Mouse (Mus musculus): ENCODE data around the gene Card19. TPM values are rescaled to one million over a fixed set of nuclear protein-coding genes. Genes with fewer than 3 reads are reported as not detected.

The Card19 gene
- polyA plus RNA-seq, 1 experiment: 30.4 TPM

GRCm38 (mm10) chr13:49233792-49234572 is 18.1 kb upstream of the Card19 start:
- H3K4me3 ChIP-seq (ENCODE audit: insufficient read depth, low read length): no peak overlapping the region
- TF ChIP-seq CTCF (IDR thresholded peaks at IDR 0.05; ENCODE audit: borderline replicate concordance, insufficient read depth, low read length) (no peak), POLR2A (IDR thresholded peaks at IDR 0.05; ENCODE audit: low read depth, low read length) (no peak)
- no peak overlapping the region for H3K27ac ChIP-seq (ENCODE audit: insufficient read depth, low read length)
- no peaks in the 10 kb centered on the region for H3K4me1 ChIP-seq (ENCODE audit: control insufficient read depth, insufficient read depth, low read length)

- Histone ChIP-seq H3K4me3 (ENCODE audit: insufficient read depth, low read length) (no peak overlapping the region), H3K27ac (ENCODE audit: insufficient read depth, low read length) (no peak overlapping the region), H3K4me1 (ENCODE audit: control insufficient read depth, insufficient read depth, low read length) (no peaks in the 10 kb centered on the region)
- no peak for TF ChIP-seq CTCF (IDR thresholded peaks at IDR 0.05; ENCODE audit: borderline replicate concordance, insufficient read depth, low read length)
Observed at GRCm38 (mm10) chr13:49225633-49226032, 9.8 kb upstream of the Card19 start.

- Histone ChIP-seq H3K4me3 (ENCODE audit: insufficient read depth, low read length) (no peak overlapping the region), H3K27ac (ENCODE audit: insufficient read depth, low read length) (no peak overlapping the region), H3K4me1 (ENCODE audit: control insufficient read depth, insufficient read depth, low read length) (no peaks in the 10 kb centered on the region)
- no peak for TF ChIP-seq POLR2A (IDR thresholded peaks at IDR 0.05; ENCODE audit: low read depth, low read length)
- no peak for TF ChIP-seq CTCF (IDR thresholded peaks at IDR 0.05; ENCODE audit: borderline replicate concordance, insufficient read depth, low read length)
Observed at GRCm38 (mm10) chr13:49225159-49225558, 9.3 kb upstream of the Card19 start.

GRCm38 (mm10) chr13:49224729-49225128 is 8.9 kb upstream of the Card19 start:
- TF ChIP-seq CTCF (IDR thresholded peaks at IDR 0.05; ENCODE audit: borderline replicate concordance, insufficient read depth, low read length) (no peak), POLR2A (IDR thresholded peaks at IDR 0.05; ENCODE audit: low read depth, low read length) (no peak)
- no peaks in the 10 kb centered on the region for H3K4me1 ChIP-seq (ENCODE audit: control insufficient read depth, insufficient read depth, low read length)
- no peak overlapping the region for H3K4me3 ChIP-seq (ENCODE audit: insufficient read depth, low read length)
- no peak overlapping the region for H3K27ac ChIP-seq (ENCODE audit: insufficient read depth, low read length)

- H3K4me3 ChIP-seq (ENCODE audit: insufficient read depth, low read length): no peak overlapping the region
- H3K27ac ChIP-seq (ENCODE audit: insufficient read depth, low read length): no peak overlapping the region
- TF ChIP-seq CTCF (IDR thresholded peaks at IDR 0.05; ENCODE audit: borderline replicate concordance, insufficient read depth, low read length) (no peak), POLR2A (IDR thresholded peaks at IDR 0.05; ENCODE audit: low read depth, low read length) (no peak)
- no peaks in the 10 kb centered on the region for H3K4me1 ChIP-seq (ENCODE audit: control insufficient read depth, insufficient read depth, low read length)
Observed at GRCm38 (mm10) chr13:49224314-49224713, 8.5 kb upstream of the Card19 start.

GRCm38 (mm10) chr13:49220912-49221311 is 5.1 kb upstream of the Card19 start:
- TF ChIP-seq CTCF (IDR thresholded peaks at IDR 0.05; ENCODE audit: borderline replicate concordance, insufficient read depth, low read length) (no peak), POLR2A (IDR thresholded peaks at IDR 0.05; ENCODE audit: low read depth, low read length) (no peak)
- Histone ChIP-seq H3K4me1 (ENCODE audit: control insufficient read depth, insufficient read depth, low read length) (peaks cover 3% of the 10 kb centered on the region; the same call in 1 of the 2 replicates), H3K4me3 (ENCODE audit: insufficient read depth, low read length) (no peak overlapping the region), H3K27ac (ENCODE audit: insufficient read depth, low read length) (no peak overlapping the region)

- Histone ChIP-seq H3K4me3 (ENCODE audit: insufficient read depth, low read length) (no peak overlapping the region), H3K27ac (ENCODE audit: insufficient read depth, low read length) (no peak overlapping the region), H3K4me1 (ENCODE audit: control insufficient read depth, insufficient read depth, low read length) (peaks cover 7% of the 10 kb centered on the region; the same call in 1 of the 2 replicates)
- no peak for TF ChIP-seq POLR2A (IDR thresholded peaks at IDR 0.05; ENCODE audit: low read depth, low read length)
- TF ChIP-seq CTCF (IDR thresholded peaks at IDR 0.05; ENCODE audit: borderline replicate concordance, insufficient read depth, low read length): no peak
Observed at GRCm38 (mm10) chr13:49219367-49219766, 3.5 kb upstream of the Card19 start.

- H3K27ac ChIP-seq (ENCODE audit: insufficient read depth, low read length): no peak overlapping the region
- TF ChIP-seq CTCF (IDR thresholded peaks at IDR 0.05; ENCODE audit: borderline replicate concordance, insufficient read depth, low read length) (no peak), POLR2A (IDR thresholded peaks at IDR 0.05; ENCODE audit: low read depth, low read length) (no peak)
- peaks cover 11% of the 10 kb centered on the region; the same call in 1 of the 2 replicates for H3K4me1 ChIP-seq (ENCODE audit: control insufficient read depth, insufficient read depth, low read length)
- no peak overlapping the region for H3K4me3 ChIP-seq (ENCODE audit: insufficient read depth, low read length)
Observed at GRCm38 (mm10) chr13:49218651-49219050, 2.8 kb upstream of the Card19 start.

- H3K27ac ChIP-seq (ENCODE audit: insufficient read depth, low read length): no peak overlapping the region
- no peak overlapping the region for H3K4me3 ChIP-seq (ENCODE audit: insufficient read depth, low read length)
- peaks cover 18% of the 10 kb centered on the region for H3K4me1 ChIP-seq (ENCODE audit: control insufficient read depth, insufficient read depth, low read length)
- TF ChIP-seq CTCF (IDR thresholded peaks at IDR 0.05; ENCODE audit: borderline replicate concordance, insufficient read depth, low read length) (no peak), POLR2A (IDR thresholded peaks at IDR 0.05; ENCODE audit: low read depth, low read length) (no peak)
Observed at GRCm38 (mm10) chr13:49216808-49217561, 1.1 kb upstream of the Card19 start.

- H3K4me3 ChIP-seq (ENCODE audit: insufficient read depth, low read length): peak overlapping the region; percentile 50
- peaks cover 26% of the 10 kb centered on the region for H3K4me1 ChIP-seq (ENCODE audit: control insufficient read depth, insufficient read depth, low read length)
- peak overlapping the region; percentile 38; the same call in 1 of the 2 replicates for H3K27ac ChIP-seq (ENCODE audit: insufficient read depth, low read length)
- no peak for TF ChIP-seq CTCF (IDR thresholded peaks at IDR 0.05; ENCODE audit: borderline replicate concordance, insufficient read depth, low read length)
- TF ChIP-seq POLR2A (IDR thresholded peaks at IDR 0.05; ENCODE audit: low read depth, low read length): no peak
Observed at GRCm38 (mm10) chr13:49216220-49216552, 349 bp upstream of the Card19 start.

All from embryonic fibroblast, embryonic 13.5 days (primary cell).